Mouse (Mus musculus): ENCODE measurements around the gene Spint1.
A peak's percentile ranks its signal among the peaks of the same experiment; 100 is the strongest.

- TF ChIP-seq CTCF (IDR thresholded peaks at IDR 0.05; ENCODE audit: control insufficient read depth, insufficient read depth, insufficient replicate concordance, low read depth, low read length), result peak; percentile 53; the same call in 1 of the 2 replicates
- no peak for TF ChIP-seq POLR2A (IDR thresholded peaks at IDR 0.05; ENCODE audit: control insufficient read depth, low read depth, low read length)
Observed at GRCm38 (mm10) chr2:119298330-119298729, 61.2 kb downstream of the Spint1 start.
